Mouse (Mus musculus): ENCODE measurements around the gene Kif21b.

Kif21b gene

DNA sequence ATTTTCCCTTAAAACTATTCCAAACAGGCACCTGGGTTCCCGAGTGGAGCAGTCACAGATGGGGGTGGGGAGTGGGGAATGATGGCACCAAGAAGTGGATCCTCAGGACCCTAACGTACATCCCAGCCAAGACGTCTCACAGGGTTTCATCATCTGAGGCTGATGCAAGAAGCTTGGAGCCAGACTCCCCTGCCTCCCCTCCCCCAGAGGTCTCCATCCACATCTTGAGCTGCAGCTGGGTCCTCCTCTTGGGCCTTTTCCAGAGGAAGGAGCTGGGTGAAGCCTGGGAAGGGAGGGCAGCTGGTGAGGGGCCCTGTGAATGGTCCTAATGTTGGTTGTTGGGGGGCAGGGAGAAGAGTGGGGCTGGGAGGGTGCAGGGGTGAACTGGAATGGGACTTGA, 1.1 kb upstream of the Kif21b start:
- peak in 1 of 2 experiments; percentile 53 for DNase-seq

DNA sequence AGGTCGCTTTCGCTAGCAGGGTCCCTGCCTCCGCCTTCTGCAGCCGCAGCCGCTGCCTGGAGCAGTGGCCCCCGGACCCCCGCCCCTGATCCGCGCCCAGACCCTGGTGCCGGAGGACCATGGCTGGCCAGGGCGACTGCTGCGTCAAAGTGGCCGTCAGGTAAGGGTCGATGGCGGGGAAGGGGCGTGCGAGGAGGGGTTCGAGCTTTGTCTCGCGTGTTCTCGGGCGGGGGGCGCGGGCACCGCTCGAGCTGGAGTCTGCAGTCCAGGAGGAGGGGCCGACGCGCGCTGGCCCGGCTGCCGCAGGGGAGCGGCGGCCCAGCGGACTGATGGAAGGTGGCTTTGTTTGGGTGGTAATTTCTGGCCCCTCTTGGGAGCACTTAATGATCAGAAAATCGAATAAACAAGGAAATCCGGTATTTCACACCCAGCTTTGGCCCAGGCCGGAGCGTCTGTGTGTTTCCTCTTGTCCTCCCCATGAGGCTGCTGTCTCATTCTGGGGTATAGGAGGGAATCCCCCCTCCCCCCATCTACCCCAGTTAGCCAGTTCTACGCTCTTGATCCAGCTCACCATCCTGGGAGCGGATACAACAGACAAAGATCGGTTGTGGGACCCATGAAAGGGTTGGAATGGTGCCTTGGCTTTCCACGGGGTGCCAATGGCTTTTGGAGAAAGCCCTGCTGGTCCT, 558 bp downstream of the Kif21b start:
- DNase-seq = peak in 1 of 2 experiments; percentile 47

DNA sequence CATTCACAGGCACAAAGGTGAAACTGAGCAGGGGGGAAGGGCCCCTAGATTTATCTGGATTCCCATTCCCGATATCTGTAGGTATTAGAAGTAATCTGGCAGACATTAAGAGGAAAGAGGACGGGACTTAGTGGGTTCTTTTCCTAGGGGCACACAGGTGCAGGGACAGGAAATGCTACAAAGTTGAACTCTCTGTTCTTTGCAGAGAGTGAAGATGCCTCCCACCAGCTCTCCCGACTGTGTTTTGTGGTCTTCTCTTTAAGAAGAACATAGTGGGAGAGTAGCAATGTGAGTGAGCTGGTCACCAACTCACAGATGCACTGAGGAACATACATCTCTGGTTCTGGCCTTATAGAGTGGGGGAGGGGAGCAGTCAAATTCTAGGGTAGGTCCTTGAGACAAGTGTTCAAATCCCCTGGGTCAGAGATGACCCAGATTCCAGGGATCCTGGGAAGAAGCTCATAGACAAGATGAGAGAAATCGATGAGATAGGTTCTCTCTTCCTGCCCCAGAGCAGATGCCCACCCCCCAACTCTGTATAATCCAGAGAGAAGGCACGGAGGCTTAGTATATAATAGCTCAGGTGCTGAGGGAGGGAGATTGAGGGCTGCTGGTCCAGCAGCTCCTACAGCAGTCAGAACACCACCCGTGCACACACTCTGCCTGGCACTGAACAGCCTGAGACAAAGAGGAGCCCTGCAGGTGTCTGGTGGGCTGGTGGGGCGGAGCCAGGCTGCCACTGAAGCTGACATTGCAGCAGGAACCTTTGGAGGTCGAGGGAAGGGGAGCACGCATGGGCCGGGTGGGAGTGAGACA, 1.4 kb downstream of the Kif21b start:
- no peak for DNase-seq

DNA sequence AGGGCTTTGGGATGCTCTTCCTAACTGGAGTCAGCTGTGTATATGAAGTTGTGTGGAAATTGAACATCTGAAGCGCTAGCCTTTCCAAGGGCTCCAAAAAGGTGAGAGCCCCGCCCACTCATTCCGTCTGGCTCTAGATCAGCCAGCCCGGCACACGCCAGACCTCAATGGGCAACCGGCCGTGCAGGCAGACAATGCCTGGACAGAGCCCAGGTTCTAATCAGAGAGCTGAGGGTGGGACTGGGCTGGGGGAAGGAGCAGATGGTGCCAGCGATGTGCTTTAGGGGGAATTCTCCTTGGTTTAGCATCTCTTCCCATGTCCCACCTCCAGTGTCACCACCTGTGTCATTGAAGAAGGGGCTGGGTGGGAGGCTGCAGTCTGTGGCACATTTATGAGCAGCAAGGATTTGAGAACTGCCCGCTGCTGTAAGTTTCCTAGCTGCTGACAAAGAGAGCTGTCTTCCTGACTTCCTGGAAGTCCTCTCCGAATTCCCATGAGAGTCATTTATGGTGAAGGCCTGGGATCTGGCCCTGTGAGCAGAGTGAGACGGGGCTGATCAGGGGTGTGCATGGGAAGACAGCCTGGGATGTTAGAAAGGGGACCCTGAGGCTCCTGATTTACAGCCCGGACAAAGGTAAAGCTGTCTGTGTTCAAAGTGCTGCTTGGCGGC, 2.5 kb downstream of the Kif21b start:
- peak in 1 of 2 experiments; percentile 28 for DNase-seq

DNA sequence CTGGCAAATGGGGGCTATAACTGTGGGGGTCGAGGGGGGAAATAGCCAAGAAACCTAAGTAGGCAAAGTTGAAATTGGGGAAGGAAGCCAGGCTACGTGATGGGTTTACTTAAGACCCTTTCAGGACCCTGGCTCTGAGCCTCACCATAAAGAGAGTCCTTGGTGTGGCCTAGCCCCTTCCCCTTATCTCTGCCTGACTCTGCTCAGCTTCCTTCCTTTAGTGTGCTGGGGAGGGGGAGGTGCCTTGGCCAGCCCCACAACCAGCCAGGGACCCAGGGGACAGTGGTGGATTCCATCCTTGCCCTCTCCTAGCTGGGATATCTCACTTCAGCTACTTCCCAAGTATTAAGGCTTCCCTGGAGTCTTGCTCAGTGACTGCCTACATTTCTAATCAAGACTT, 3.4 kb downstream of the Kif21b start:
- DNase-seq = no peak

DNA sequence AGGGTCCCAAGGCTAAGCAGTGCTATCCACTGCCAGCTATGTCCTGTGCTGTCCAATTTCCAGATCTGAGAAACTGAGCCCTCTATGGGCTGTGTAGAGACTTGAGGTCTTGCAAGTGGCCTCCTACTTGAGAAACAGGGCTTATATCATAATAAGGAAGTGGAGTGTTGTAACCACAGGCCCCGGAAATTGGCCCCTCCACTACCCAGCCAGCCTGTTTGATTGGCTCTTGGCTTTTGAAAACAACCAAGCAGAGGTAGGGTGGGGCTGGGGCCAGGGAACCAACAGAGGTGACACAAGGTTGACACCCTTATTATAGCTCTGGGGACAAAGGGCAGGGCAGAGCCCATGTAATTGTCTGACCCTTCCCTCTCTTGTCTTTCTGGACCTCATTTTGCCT, 3.9 kb downstream of the Kif21b start:
- peak; percentile 78 to 87 for DNase-seq

DNA sequence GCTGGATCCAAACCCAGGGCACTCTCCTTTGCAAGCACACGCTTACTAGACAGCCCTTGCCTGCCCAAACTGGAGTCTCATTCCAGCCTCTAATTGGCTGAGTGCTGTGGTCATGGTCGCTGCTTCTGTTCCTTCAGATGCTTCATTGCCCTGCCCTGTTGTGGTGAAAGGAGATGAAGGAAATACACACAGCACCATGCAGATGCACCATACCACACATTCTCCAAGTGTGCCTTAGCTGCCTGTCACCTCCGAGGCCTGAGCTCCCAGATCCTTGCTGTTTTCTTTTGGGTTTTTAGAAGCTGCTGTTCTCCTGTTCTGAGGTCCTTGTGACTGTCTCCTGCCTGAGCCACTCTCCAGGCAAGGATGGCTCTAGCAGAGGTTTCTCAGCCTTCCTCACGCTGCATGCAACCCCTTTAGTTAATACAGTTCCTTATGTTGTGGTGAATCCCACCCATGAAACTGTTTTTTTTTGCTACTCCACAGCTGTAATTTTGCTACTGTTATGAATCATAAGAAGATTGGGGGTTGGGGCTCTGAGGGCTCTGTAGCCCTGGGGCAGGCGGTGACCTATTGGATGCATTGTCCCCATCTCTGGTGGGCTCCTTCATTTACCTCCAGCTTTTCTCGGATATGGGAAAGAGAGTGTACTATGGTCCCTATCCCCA, 4.7 kb downstream of the Kif21b start:
- no peak for DNase-seq

DNA sequence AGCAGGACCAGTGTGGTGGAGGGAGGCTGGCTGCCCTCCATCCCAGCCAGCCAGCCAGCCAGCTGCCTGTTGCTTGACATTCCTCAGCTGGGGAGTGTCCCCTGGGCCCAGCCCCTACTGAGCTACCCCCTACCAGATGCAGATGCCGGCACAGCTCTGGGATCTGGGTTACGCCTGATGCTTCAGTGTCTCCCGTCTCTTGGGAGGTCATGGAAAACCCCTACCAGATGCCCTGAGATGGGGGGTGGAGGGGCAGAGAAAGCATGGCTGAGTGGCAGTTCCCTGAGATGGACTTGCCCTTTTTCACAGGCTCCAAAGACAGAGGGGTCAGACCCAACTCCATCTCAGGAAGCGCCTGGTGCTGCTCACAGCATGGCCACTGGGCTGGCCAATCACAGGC, 5.4 kb downstream of the Kif21b start:
- DNase-seq = peak; percentile 51 to 79

DNA sequence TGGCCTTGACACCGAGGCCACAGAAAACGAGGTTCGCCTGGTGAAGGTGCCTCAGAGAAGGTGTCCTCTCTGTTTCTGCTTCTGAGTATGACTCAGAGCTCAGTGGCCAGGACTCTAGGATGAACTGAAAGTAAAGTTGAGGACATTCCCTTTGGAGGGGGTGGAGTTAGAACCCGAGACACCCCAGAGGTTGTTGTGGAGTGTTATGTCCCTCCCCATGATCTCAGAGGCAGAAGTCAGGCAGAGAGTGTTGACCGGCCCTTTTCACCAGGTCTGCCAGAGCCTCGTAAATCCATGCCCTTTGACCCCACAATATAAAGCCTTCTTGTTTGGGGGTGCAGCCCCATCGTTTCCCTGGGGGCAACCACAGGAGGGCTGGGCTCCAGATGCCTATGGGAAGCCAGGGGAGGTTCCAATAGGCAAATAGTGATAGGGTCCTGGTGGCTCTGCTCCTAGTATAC, 5.9 kb downstream of the Kif21b start:
- no peak for DNase-seq

DNA sequence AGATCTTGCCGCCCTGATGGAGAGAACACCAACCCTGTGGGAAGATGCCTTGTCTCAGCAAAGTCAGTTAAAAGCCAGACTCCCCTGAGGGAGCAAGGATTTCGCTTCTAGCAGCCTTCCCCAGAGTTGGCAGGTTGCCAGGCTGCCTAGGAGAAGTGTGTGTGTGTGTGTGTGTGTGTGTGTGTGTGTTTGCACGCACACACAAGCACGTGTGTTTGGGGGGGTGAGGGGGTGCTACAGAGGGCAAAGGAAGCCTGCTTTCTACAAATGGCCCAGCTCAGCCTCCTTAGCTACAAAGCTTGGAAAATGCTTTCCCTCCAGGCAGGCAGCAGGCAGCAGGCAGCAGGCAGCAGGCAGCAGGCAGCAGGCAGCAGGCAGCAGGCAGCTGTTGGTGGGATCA, 6.4 kb downstream of the Kif21b start:
- DNase-seq = peak; percentile 67 to 78

DNA sequence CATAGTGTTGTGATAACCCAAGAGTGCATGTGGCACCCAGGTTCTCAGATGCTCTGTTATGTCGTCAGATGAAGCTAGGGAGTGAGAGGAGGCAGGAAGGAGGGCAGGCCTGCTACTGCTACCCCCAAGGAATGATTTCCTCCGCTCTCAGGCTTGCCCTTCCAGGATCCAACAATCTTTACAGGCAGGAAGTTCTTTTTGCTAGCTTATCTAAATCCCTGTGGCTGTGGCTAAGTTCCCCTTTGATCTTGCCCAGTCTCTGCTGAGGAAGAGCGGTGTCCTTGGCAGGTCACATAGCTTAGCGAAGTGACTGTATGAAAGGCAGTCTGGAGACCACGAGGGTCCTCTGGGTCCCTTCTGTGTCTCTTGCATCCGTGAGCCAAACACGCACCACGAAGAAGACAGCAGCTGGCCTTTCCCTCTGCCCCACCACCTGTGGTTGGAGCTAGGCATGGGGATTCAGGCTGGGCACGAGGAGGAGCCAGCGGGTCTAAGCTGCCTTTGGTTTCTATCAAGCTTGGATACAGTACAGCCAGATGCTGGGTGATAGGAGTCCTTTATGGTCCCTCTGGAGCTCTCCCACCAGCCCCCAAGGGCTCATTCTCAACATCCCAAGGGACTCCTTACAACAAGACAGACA, 7.1 kb downstream of the Kif21b start:
- no peak for DNase-seq

DNA sequence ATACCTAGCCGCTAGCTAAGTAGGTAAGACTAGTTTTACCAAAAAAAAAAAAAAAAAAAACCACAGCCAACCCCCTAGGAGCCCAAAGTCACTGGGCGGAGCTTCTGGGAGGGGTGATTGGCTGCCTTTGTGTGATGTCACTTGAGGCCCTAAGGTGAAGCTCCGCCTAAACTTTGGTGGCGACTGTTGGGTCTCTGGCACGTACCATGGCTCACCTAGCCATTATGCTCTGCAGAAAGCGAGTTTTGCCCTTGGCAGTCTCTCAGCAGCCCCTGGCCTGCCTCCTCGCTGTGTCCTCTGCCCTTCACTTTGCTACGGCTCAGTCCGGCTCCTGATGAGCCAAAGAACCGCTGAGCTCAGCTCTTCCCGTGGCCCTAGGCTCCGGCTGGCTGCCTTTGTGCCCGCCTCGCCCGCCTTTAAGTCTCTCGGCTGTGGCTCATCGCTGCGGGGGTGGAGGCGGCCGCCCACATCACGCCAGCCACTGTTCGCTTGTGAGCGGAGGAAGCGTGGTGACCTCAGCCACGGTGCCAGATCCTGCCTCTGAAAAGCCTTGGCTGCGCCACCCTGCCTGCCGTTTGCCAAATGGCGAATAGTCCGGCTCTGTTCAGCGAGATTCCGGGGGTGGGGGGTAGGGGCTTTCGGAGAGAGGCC, 8.9 kb downstream of the Kif21b start:
- peak; percentile 77 to 84 for DNase-seq

DNA sequence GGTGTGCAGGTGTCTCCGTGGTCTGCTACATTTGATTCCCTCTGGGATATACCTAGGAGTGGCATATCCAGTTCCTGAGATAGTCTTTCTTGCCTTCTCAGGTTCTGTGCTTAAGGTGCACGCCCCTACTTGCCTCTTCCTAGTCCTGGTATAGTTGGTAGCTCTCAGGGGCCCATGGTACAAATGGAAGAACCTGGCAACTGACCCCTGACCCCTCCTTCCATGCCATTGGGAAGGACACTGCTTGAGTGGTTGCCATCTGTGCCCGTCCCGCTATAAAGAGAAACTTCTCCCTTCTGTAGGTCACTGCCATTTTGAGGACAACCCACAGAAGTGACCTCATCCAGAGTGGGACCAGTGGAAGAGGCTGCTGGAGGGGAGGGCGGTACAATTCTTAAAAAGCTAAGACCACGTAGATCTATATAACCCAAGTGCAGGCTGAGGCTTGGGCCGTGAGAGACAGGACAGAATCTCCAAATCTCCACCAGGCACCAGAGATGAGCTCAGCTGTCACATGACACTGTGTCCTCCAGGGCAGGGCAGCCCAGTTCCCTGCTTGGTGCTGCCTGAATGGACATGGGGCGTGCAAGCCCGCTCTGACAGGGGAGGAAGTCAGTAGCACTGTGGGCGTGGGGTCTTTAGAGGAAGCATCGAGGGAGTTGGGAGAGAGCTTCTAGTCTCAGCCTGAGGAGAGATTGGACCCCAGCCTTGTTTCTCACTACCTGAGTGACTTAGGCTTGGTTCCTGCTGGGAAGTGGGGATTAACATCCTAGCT, 10.2 kb downstream of the Kif21b start:
- peak; percentile 49 to 51 for DNase-seq

DNA sequence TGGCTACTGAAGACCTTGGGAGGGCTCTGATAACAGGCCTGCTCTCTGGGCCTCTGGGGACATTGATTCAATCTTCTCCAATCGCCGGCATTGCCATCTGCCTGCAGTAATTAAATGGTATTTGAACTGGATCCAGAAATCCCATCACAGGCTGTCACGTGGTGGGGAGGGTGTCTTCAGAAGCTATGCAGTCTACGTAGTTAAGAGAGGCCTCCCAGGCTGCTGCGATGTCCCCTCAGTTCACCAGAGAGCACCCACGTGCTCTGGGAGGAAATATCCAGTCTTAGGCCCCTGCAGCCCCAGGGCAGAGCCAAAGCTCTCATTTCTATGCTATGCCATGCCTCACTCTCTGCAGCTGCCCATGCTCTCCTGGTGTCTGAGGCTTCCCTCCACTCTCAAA, 11.1 kb downstream of the Kif21b start:
- DNase-seq = no peak

DNA sequence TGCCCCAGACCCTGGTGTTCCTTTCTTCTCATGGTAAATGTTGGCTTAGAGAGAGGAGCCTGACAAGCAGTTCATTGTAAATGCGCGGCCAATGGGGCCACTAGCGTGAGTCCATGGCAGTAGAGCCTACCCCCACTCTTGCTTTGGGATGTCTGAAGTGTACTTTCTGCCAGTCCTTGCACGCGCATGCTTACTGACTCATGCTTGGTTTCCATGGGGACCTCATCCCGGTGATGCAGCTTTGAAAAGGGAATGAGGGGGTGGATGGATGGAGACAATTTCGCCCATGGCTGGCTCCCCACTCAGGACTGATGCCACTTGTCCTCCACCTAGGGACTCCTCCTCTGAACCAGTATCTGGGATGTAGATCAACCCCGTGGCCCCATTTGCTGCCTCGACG, 12.3 kb downstream of the Kif21b start:
- DNase-seq = no peak

DNA sequence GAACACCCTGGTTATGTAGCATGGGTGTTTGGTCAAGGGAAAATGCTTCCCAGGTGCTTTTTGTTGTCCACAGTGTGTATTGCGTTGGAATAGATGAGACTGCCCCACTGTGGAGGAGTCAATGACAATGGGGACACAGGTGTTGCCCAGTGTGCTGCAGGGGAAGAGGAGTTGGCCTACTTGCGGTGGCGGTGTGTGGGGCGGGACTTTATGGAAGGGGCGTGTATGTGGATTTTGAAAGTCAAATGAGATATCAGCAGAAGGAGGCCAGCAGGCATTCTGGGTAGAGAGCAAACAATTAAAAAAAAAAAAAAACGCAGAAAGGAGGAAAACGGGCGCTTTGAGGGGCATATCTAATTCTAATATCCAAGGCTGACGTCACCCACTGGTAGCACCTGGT, 18.5 kb downstream of the Kif21b start:
- no peak for DNase-seq

DNA sequence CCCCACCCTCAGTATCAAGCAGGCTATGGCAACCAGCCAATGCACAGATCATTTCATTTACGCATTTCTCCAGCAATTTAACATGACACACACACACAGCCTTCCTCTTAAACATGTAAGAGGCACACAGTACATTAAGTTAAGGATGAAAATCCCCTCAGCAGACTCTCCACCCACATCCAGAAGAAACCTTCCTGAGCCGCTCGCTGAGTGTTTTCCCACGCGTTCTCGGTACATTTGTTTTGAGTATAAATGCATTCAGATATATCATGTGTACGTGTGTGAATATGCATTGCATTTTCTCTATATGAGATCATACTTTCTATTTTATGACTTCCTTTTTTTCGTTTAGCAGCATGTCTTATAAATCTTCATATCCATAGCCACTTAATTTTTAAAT, 20.2 kb downstream of the Kif21b start:
- DNase-seq = no peak

DNA sequence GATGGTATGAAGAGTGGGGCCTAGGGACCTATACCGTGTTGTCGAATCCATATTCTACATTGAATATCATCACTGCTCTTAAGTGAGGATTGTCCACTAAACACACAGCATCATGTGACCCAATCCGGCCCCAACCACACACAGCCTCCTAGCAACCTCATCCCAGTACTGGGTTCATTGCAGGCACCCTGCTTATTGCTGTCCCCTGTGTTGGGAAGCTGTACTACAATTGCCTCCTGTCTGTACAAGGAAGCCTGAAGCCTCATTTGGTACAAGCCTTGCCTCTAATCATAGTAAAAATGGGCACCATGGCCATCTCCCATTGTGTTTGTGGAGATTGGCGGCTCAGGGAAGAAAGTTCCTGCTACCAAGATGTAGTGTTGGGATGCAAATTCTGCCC, 25.1 kb downstream of the Kif21b start:
- no peak for DNase-seq

DNA sequence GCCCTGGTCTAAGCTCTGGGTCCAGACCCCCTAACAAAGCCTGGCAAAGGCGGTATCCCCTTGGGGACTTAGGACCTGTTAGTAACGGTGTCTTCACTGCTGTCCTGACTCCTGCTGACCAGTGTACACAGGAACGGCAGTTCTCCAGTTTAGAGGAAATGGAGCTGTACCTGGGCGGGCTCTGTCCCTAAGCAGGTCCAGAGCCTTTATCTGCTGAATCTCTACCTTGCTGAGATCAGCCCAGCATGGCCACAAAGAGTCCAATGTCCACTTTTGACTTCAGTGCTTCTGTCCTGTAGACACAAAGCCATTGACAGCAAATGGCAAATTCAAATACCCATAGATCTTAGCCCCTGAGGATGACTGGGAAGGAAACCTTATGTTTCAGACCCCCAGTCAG, 25.8 kb downstream of the Kif21b start:
- DNase-seq = no peak

DNA sequence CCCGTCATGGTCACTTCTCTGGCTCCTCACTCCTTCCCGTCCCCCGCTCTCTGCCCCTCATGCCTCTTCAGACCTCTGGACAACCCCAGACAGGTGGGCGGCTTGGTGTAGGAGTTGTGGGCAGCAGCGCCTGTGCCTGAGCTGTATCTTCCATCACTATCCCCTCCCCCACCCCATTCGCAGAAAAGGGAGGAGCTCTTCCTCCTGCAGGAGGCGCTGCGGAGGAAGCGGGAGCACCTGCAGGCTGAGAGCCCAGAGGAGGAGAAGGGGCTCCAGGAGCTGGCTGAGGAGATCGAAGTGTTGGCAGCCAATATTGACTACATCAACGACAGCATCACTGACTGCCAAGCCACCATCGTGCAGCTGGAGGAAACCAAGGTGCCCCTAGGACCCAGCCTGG, 28.6 kb downstream of the Kif21b start:
- DNase-seq = no peak

DNA sequence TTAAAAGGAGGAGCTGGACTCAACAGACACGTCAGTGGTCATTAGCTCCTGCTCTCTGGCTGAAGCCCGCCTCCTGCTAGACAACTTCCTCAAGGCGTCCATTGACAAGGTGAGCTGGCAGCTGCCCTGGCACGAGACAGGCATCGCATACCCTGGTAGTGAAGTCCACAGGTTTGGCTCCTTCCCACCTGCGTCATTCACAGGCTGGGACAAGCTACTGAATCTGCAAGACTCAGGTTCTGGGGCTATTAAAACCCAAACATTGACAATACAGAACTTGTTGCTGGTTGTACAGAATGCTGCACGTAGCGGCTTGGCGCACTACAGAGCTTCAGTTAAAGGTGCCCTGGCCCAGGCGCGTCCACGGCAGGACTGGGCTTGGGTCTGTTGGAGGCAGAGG, 29.1 kb downstream of the Kif21b start:
- no peak for DNase-seq
